Mouse (Mus musculus) megakaryocyte, embryonic 14.5 days (primary cell): ENCODE data around the gene Gm4450.

ENCODE experiments used
- FLI1 ChIP-seq: IDR thresholded peaks from 2 replicates; pipeline ENCODE4 v1.6.1; 2012; ENCODE audit warnings: low read length, inconsistent platforms, mixed read lengths
- GATA1 ChIP-seq: IDR thresholded peaks from 3 replicates; pipeline ENCODE4 v1.6.1; 2012; ENCODE audit warnings: mixed read lengths, low read length, inconsistent platforms, borderline replicate concordance

DNA sequence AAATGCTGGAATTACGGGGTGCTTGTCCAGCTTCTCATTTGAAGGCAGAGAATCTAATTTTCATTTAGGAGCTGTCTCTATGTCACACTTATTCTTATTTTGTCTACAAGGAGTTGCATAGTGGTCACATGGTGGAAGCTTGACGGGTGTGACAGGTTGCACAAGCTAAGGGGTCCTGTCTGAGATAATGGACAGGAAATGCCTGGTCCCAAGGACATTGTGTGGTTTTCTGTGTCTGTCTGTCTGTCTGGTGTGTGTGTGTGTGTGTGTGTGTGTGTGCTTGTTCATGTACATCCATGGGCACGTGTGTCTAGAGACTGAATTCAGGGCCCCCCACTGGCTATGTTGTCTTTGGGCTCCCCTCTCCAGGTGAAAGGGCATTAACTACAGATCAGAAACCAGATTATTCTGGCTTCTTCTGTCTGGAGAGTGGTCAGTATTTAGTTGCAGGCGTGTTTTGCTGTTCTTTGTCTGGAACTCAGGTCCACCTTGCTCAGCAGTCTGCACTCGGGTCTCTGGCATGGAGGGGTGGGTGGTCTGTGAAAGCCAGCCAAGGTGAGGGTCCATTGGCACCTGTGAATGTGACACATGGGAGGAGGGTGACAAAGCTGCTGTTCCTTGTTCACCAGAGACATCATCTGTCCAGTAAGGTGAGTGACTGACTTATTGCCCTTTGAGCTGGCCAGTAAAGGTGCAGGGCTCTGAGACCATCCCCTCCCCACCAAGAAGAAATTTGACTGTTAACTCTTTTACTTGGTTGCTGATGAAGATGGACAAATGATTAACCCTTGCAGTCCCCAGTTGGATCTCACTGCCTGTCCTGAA lies 40.3 kb downstream of the Gm4450 start:
- TF ChIP-seq GATA1 = no peak
- TF ChIP-seq FLI1 = no peak
